Mouse (Mus musculus) erythroid progenitor cell, adult 5-6 weeks (primary cell): ENCODE measurements around the gene Mcl1. TPM values are rescaled to one million over a fixed set of nuclear protein-coding genes. Genes with fewer than 3 reads are reported as not detected.
"Not testable (repeated sequence)": the region's sequence is repeated elsewhere in the genome, so short reads cannot be mapped to it uniquely, and the experiment has no call there.

ENCODE experiments used
- ATAC-seq: replicated peaks from 2 replicates; pipeline ENCODE4 v1.8.0; 2016; ENCODE audit warnings: moderate number of reproducible peaks, mild to moderate bottlenecking, moderate TSS enrichment, inconsistent platforms; ENCODE audit not compliant: poor library complexity, low FRiP score, severe bottlenecking
- total RNA-seq, 2 experiments: library from RNA; stranded (forward) in 1 of 2; stranded (reverse) in 1 of 2; fragments of 150-400 nt in 1 of 2; fragments of 186-747, 209-891 nt in 1 of 2; gene quantifications; 2 replicates each; pipeline versions ENCODE4 v1.2.3 to v1.2.4; 2015 to 2017; ENCODE audit warnings: low replicate concordance in 2 of 2

Mcl1 gene
- total RNA-seq, 2 experiments from 2014 or later, result 104 to 212 TPM

DNA sequence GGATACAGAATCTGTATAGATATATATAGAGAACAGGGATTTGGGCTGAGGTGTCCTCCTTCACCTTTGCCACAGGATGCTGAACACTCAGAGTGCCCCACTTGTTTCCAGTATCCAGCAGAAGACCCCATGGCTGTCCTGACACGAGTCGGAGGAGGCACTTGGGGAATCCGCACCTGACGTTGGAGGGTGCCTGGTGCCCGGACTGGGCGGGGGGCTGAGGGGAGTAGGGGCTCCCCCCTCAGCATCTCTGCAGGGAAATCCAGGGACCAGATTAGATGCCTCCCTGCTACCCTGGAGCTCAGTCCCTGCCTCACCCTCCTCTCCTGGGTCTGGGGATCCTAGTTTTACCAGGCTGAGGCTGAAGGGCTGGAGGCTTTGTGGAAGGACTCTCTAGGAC is 22.1 kb downstream of the Mcl1 start:
- ATAC-seq, result no peak

DNA sequence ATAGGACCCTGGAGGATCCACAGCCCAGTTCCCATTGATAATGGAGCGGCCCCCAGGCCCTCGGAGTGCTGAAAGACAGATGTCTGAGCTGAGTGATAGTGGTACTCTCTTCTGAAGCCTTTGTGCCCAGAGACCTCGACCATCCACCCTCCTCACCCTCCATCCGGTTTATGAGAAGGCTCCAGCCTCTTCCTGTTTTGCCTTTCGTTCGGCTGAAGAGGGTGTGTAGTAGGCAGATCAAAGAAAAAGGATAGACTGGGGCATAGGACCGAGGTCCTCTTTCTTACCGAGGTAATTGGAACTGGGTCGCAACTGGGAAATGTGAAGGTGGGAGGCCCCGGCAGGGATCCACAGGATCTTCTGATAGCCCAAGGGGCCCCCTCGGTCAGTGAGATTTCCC is 22.8 kb downstream of the Mcl1 start:
- ATAC-seq, result no peak

DNA sequence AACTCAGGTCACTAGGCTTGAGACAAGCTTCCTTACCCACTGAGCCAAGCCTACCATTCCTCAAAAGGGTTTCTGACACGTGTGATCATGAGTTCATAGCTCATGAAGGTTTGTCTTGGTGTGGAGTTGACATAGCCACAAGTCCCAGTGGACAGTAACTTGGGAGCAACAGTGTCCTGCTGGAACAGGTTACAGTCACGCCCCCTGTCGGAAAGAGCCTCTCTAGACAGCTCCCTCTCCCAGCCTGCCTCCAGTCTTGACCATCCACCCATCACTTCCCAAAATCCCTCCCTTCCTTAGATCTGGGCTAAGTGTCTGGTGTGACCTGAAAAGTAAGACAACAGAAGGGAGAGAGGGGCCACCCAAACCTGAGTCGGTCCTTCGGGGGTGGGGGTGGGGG is 24.3 kb downstream of the Mcl1 start:
- no peak for ATAC-seq

DNA sequence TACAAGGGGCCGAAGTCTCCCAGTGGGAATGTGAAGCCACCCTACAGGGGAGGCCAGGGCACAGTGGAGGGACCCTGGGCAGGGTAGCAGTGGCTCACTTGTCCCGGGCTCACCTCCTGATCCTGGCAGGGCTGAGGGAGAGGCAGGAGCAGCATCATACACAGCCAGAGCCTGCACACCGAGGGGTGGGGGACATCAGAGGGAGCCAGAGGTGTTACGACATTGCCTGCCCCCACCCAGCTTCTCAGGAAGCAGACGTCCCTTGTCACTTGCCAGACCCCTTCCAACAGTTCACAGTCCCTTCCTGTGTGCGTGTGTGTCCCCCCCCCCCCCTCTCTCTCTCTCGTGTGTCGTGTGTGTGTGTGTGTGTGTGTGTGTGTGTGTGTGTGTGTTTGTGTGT is 26.3 kb downstream of the Mcl1 start:
- no peak for ATAC-seq

DNA sequence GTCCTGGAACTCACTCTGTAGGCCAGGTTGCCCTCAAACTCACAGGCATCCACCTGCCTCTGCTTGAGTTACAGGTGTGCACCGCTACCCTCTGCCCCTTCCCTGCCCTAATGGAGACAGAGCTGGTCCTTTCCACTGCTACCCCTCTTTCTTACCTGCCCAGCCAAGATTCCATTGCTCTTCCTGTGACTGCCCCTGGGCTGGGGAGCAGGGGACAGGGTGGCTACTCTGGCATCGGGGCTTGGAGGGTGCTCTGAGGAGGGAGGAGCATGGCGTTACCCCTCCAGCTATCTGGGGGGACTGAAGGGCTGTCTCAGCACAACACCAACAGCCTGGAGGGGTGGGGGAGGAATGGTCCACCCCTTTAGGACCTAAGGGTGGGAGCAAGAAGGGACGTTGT is 26.7 kb downstream of the Mcl1 start:
- no peak for ATAC-seq

DNA sequence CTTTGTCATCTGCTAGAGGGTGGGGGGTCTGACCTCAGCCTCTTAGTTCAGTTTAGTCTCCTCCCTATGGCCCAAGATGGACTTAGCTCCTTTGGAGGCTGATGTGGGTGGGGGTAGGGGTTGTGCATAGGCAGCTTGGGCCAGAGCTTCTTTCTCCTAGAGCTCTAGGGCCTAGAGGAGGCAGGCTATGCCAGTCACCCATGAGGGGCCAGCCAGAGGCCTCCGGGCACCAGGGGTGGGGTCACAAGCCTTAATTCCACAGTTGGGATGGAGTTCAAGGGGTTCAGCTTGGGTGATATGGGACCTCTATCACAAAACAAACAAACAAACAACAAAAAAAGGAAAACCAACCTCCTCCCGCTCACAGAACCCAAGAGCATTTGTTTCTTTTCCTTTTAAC is 27.1 kb downstream of the Mcl1 start:
- no peak for ATAC-seq

DNA sequence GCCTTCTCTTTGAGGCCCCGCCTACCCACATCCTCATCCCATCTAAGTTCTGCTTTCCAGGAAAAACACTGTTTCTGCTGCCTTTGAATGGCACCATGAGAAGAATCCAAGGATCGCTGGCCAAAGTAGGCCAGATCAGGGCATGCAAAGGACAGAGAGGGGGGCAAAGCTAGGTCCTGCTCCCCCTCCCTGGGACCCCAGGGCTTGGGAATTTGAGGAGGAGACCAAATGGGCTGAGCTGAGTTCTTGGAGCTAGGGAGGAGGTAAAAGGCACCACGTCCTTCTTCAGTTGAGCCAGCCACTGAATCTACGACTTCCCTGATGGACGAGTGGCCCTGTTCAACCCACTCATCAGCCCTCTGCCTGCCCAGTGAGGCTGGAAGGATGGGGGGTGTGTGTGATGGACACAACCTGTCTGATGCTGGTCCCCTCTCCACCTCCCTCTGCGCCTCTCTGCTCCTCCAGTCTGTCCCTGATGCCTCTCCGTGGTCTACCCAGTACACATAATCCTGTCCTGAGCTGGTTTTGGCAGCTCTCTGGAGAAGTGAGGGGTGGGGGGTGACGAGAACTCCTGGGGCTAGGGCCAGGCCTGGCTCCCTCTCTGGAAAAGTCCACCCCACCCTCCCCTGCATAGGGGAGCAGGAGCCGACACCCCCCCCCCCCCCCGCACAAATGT is 28.0 kb downstream of the Mcl1 start:
- ATAC-seq, result no peak

DNA sequence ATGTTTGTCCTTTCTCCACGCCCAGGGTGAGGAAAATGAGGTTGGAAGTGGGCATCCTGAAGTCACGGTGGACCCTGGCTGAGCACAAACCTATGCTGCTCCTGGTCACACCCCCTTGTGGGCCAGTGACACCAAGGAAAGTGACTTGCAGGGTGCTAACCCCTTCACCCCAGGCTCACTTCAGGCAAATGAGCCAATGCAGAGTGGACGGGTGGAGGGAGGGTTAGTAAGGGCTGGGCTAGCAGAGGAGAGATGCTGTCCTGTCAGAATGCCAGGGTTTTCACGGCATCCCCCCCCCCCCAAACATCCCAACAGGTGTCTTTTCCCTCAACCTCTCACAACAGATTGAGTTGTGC is 28.6 kb downstream of the Mcl1 start:
- no peak for ATAC-seq

DNA sequence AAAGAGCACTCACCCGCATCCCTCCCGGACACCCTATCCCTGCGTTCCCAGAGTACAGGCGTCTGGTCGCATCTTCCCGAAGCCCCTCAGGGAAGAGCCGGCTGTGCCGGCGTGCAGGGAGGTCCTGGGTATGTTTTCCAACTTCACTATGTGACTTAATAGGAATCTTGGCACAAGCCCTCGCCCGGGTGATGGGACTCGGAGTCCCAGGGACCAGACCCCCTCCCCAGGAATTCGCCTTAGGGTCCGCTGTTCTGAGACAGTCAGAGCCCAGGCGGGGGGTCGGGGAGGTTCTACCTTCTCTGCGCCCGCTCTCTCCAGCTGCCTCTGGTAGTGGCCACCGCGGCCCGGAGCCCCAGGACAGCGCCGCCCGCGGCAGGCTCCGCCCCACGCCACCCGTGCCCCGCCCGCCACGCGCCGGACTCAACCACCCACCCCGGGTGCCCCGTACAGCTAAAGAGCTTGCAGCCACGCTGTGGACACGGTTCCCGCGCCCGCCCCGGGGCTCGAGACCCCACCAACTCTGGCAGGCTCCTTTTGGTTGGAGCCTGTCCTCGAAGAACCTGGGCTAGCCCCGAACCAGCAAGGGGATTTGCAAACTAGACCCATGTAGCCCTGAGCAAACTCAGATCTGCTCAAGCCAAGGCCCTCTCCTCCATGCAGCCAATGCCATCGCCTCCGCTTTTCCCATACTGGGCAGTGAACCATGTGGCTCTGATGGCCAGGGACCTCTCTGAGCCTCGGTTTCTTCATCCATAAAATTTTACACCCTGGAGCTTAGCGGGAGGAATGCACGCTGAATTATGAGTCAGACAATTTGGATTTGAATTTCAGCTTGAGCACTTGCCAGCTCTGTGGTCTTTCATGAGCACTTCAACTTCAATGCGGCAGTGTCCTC is 29.2 kb downstream of the Mcl1 start, which contains the start of gene Adamtsl4:
Gene Adamtsl4 (minus strand): TSS at position 394 of the 898 bp plus-strand sequence.
- peak; percentile 81 for ATAC-seq

DNA sequence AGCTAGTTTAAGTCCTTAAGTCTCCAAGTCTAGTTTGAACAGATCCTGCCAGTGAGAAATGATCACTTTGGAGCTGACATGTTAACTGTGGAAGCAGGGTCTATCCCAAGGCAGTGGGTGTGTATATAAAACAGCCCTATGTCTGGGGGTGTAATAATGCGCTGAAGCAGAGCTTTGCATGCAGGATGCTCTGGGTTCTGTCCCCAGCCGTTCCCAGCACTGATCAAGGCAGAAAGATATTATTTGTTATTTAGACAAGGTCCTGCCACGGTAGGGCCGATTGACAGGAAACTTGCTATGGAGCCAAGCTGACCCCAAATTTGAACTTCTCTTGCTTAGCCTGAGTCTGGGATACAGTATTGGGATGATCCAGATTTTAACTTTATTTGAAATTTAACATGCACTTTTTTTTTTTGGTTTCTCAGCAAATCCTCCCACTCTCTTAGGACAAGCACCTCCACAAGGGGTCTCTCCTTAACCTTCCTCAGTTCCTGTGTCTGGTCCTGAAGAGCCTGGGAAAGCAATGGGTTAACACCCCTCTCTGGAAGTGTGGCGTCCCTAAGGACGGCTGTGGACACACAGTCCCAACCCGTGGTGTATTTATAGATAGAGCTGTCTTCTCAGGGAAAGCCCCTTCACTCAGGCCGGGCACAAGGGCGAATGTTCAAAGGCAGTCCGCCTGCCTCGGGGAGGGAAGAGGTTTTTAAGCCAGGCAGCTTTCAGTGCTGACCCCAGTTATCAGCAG is 30.8 kb downstream of the Mcl1 start:
- no peak for ATAC-seq

DNA sequence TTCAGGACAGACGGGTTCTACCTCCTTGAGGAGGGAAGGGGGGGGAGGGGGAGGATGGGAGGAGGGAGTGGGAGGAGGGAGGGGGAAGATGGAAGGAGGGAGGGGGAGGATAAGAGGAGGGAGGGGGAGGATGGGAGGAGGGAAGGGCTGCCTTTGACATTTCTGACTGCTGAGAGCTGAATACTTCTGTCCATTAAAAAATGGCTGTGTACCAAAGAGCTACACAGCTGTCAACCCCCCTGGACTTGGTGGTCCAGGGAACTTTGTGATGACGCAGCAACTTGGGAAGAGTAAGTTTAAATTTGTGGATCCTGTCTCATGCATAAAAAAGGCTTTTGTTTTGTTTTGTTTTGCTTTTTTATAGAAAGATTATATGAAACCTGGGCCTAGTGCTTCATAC is 31.4 kb downstream of the Mcl1 start:
- ATAC-seq, result no peak

DNA sequence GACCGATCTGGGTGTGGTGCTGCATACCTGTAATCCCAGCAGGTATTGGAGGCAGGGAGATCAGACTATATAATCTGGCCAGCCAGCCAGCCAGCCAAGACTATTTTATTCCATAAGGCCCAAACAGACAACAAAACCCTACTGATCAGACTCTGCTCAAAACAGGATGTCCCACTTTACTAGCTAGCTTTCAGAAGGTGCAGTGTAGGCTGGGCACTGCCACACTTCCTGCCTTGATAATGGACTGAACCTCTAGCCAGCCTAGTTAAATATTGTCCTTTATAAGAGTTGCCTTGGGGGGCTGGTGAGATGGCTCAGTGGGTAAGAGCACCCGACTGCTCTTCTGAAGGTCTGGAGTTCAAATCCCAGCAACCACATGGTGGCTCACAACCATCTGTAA is 32.0 kb downstream of the Mcl1 start:
- not testable (repeated sequence) for ATAC-seq

DNA sequence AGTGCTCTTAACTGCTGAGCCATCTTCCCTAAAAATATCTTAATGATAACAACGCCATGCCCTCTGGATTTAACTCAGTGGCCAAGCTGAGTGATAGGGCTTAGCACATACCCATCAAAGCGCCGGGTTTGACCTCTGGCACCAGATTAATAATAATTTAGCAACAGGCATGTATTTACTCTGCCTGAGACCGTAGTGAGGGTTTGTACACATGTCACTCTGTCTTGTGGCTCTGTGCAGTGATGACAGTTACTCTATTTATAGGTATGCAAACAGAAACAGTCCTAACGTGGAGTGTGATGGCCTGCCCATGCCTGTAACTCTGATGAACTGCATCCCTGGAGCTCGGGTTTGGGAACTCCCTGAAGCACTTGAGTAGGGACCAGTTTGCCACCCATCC is 34.1 kb downstream of the Mcl1 start:
- ATAC-seq, result no peak

DNA sequence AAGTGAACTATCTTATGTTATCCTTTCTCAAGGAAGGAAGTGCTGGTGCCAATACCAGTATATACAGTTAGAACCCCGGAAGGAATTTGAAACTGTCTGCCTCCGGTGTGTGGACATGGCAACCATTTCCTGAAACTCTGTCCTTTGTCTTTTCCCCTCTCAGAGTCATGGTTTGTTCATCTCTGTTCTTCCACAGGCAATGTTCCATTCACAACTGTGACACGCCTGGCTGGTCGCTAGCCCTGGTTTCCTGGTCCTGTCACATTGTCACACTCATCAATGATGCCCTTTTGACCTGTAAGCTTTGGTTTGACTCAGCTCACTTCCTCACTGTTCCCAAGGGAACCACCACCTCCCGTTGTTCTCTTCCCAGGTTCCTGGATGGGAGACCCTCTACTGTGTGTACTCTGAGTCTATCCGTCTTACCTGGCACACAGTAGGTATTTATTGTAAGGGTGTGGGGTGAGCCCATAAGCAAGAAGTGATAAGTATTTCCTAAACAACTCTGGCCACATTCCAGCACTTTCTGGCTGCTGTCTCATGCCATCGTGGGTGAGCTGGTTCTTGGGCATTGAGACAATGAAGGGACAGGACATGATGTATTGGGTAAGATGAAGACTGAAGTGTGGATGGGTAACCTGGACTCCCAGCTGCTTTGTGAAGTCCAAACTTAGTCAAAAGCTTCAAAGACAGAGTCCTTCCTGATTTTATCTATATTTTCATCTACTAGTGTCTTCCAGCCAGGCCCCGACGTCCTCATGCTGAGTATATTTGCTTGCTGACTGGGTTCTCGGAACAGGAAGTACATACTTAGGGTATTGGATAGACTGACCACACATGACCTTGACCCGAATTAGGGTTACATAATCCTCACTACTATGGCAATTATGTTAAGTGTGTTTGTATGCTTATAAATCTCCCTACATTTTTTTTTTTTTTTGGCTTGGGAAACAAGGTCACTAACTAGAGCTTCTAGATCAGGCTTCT is 35.5 kb downstream of the Mcl1 start:
- no peak for ATAC-seq

DNA sequence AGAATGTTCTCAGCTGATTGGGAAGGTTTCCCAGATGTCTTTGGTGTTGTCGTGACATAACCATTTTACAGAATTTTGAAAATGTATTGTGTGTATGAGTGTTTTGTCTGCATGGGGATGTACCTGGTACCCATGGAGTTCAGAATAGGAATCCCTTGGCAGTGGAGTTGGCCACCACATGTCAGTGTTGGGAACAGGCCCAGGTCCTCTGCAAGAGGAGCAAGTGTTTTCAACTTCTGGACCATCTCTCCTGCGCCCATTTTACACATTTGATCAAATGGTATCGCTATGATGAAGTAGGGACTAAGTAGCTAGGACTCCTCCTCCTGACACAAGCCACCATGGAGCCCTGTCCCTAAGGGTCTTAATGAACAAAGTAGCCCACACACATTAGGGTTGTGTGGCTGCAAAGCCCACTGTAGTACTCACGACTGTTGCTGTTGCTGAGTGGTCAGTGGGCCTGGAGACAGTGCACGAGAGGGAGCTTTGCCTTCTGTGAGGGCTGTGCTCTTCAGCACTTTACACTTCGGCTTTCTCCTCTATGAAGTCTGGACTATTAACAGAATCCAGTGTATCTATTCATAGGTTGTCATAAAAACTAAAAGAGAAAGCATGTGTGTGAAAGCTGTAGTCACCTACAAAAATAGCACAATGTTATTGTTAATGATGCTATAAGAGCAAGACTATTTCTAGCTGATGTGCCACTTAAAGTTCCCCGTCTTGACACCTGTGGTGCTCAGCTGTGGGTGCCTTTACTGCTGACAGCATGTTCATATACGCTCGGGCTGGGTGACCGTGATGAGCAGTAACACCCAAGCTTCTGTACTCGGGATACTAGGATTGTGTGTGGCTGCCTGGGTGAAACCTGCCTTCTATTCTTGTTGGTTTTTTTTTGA is 36.5 kb downstream of the Mcl1 start:
- ATAC-seq, result no peak

DNA sequence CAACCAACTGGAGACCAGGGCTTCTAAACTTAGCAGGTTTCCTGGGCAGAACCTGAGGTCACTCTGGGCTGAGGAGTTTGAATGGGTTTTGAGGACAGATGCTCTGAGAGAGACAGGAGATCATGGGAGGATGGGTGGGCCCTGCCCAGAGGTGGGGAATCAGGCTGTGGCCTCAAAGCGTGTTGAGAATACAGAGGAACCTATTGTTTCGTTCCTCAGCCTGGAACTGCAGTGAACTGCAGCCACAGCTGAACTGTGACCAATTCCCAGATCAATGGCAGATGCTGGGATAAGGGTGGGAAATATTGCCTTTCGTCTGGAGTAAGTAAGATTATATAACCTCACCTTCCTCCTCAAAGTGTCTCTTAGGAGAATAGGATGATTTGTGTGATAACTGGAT is 37.2 kb downstream of the Mcl1 start:
- no peak for ATAC-seq

DNA sequence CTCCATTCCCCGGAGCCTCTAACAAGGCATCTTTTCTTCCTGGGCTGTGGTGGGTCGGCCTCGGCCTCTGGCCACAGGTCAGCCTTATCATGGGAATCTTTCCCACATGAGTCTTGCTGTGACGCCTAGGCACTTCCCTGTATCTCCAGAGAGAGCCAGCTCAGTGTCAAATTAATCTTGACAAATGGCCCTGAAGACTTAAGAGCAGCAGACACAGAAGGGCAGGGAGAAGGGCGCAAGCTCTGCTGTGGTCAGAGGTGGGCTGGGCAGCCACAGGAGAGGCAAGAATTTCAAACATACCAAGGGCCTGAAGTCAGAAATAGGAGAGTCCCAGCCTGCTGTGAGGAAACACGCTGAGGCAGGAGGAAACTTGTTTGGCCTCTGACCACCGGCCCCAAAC is 37.8 kb downstream of the Mcl1 start:
- no peak for ATAC-seq

DNA sequence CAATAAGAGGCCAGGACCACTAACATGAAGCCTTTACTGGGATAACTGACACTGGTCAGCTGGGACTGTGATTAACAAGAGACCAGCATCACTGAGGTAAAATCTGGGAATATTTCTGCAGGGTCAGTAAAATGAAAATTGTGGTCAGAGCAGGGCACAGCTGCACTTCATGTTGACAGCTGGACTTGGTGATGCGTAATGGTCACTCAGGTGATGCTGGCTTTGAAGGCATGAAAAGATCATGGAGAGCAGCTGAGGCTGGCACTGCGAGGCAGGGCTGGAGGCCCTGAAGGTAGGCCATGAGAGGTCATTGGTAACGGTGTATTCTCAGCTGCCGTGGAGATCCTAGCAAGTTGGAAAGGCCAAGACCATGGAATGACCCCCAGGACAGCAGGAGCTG is 39.7 kb downstream of the Mcl1 start:
- ATAC-seq, result no peak

DNA sequence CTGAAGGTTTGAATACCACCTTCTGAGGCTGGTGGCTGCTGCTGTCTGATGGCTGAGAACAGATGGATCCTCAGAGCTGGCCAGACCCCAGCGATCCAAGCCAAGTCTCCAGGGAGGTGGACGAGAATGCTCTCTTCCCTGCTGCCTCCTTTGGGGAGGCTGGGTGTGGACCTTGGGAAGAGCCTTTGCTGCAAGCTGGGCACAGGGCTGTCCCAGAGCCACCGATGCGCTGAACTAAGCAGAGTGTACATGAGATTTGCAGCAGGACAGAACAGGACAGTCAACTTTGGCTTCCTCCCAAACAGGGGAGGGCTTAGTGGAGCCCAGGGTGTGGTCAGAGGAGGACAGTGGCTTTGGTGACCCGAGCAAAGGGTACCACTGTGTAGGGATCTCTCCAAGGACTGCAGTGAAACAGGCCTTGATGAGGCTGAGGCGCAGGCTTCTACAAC is 41.7 kb downstream of the Mcl1 start:
- ATAC-seq, result no peak
